17 mouse cellular contexts compared by ENCODE assay signal in the genomic region with DNA sequence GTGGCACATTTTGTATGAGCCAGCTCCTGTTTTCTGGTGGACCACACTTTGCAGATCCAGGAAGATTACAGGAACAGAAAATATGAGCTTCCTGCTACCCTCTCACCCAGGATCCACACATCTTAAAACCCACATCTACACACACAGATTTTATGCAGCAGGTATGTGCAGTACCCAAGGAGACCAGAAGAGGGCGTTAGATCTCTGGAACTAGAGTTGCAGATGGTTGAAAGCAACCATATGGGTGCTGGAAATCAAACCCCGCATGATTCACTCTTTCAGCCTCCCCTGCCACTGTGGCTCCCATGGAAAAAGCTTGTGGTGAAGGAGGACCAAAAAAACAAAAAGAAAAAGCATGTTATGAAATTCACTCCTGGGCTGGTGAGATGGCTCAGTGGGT. TPM values are rescaled to one million over a fixed set of nuclear protein-coding genes. Genes with fewer than 3 reads are reported as not detected.
DNase-seq lines count a peak whose midpoint lies in the region; ATAC-seq and TF ChIP-seq lines count a peak whose summit lies in the region.
"Had no signal": no experiment of that assay in that cellular context is flagged by ENCODE, and none has a peak within 500 bp of the region (broad histone marks: within the 10 kb centered on the region; RNA-seq: fewer than 3 reads in every experiment).

No protein-coding gene starts in this region.

- no peaks in the 10 kb centered on the region for H3K9me3 ChIP-seq in kidney, postnatal 0 days (replicated peaks; ENCODE audit: low read length)
- H3K9me3 ChIP-seq: forebrain, embryonic 15.5 days; liver, embryonic 13.5 days; midbrain, embryonic 10.5 days had no signal

- H3K27ac ChIP-seq in kidney, postnatal 0 days = no peak overlapping the region
- H3K27ac ChIP-seq: forebrain, embryonic 15.5 days; liver, embryonic 13.5 days; midbrain, embryonic 10.5 days had no signal

- no peak for DNase-seq in kidney, postnatal 0 days (ENCODE audit: low spot score)
- DNase-seq in kidney, adult 18-20 months = no peak
- DNase-seq in thymus, postnatal 0 days (ENCODE audit: low spot score) = peak; percentile 1
- DNase-seq in thymus, adult 18-20 months = no peak
- no peak for DNase-seq in brain, embryonic 14.5 days (ENCODE audit: low read depth)
- no peak for DNase-seq in urinary bladder, adult 18-20 months (ENCODE audit: low spot score in 2 of 2)
- DNase-seq in right cerebral cortex, postnatal 25 days = no peak
- DNase-seq: adrenal gland, postnatal 25 days; cerebellum, postnatal 10 days; kidney, postnatal 10 days; liver, embryonic 13.5 days; lung, postnatal 14 days; right cerebral cortex, postnatal 14 days; thymus, postnatal 14 days had no signal

- peak; percentile 25; the same call in 1 of the 2 replicates for TF ChIP-seq CTCF in kidney, postnatal 0 days (IDR thresholded peaks at IDR 0.05; ENCODE audit: low read depth)
- TF ChIP-seq CTCF in brain, embryonic 14.5 days (IDR thresholded peaks at IDR 0.05; ENCODE audit: borderline replicate concordance, extremely low read depth, insufficient read depth, insufficient read length) = peak; percentile 35; the same call in 1 of the 2 replicates

- no peak for TF ChIP-seq POLR2A in brain, embryonic 14.5 days (IDR thresholded peaks at IDR 0.05; ENCODE audit: borderline replicate concordance, extremely low read depth, insufficient read depth, insufficient read length, poor library complexity, severe bottlenecking)

- H3K9ac ChIP-seq in kidney, postnatal 0 days (ENCODE audit: low read depth, low read length) = no peak overlapping the region
- H3K9ac ChIP-seq: forebrain, embryonic 15.5 days; liver, embryonic 13.5 days had no signal

- H3K36me3 ChIP-seq in kidney, postnatal 0 days (ENCODE audit: insufficient read depth, low read length) = no peaks in the 10 kb centered on the region
- H3K36me3 ChIP-seq: forebrain, embryonic 15.5 days; liver, embryonic 13.5 days; midbrain, embryonic 10.5 days had no signal

- no peak for ATAC-seq in kidney, postnatal 0 days (replicated peaks; ENCODE audit: low FRiP score, low read depth)
- ATAC-seq: forebrain, embryonic 15.5 days had no signal

- no peaks in the 10 kb centered on the region for H3K27me3 ChIP-seq in kidney, postnatal 0 days (ENCODE audit: insufficient read depth, low read length)
- H3K27me3 ChIP-seq: CH12.LX; forebrain, embryonic 15.5 days had no signal

- no peak overlapping the region for H3K4me2 ChIP-seq in kidney, postnatal 0 days (ENCODE audit: low read length)
- H3K4me2 ChIP-seq: forebrain, embryonic 15.5 days; liver, embryonic 13.5 days had no signal

- H3K4me3 ChIP-seq in kidney, postnatal 0 days (replicated peaks; ENCODE audit: low read depth, low read length) = no peak overlapping the region
- H3K4me3 ChIP-seq: forebrain, embryonic 15.5 days; liver, embryonic 13.5 days; midbrain, embryonic 10.5 days had no signal

- 69% methylated on average over 2 of the region's 2 CpGs for WGBS in kidney, postnatal 0 days

- H3K4me1 ChIP-seq in kidney, postnatal 0 days (replicated peaks; ENCODE audit: insufficient read depth, low read length) = no peaks in the 10 kb centered on the region

RNA-seq across cellular contexts. Expression of a gene that starts 7.3 kb away (rescaled TPM):
- 2.4 and 2.7 TPM in 2 replicates for polyA plus RNA-seq in kidney, postnatal 0 days (2015; fragmentation: Nextera tagmentation; extraction: Ambion mirVana)
- polyA plus RNA-seq in thymus, postnatal 0 days (2015; fragmentation: Nextera tagmentation; extraction: Ambion mirVana) = 4.7 and 6.9 TPM in 2 replicates
- 2.0 and 5.6 TPM in 2 replicates for polyA plus RNA-seq in brain, embryonic 14.5 days (2012; rRNA removed)

RNA-seq across cellular contexts. Expression of a gene that starts 11.6 kb away (rescaled TPM):
- 0.51 TPM in 2 replicates for polyA plus RNA-seq in kidney, postnatal 0 days (2015; fragmentation: Nextera tagmentation; extraction: Ambion mirVana)
- polyA plus RNA-seq in thymus, postnatal 0 days (2015; fragmentation: Nextera tagmentation; extraction: Ambion mirVana) = 0.42 and 0.44 TPM in 2 replicates
- polyA plus RNA-seq in brain, embryonic 14.5 days (2012; rRNA removed) = 4.1 and 5.6 TPM in 2 replicates

RNA-seq across cellular contexts. Expression of a gene that starts 58.2 kb away (rescaled TPM):
- 1.5 and 1.6 TPM in 2 replicates for polyA plus RNA-seq in kidney, postnatal 0 days (2015; fragmentation: Nextera tagmentation; extraction: Ambion mirVana)
- 2.6 and 3.0 TPM in 2 replicates for polyA plus RNA-seq in thymus, postnatal 0 days (2015; fragmentation: Nextera tagmentation; extraction: Ambion mirVana)
- 1.2 and 1.4 TPM in 2 replicates for polyA plus RNA-seq in brain, embryonic 14.5 days (2012; rRNA removed)
